Mouse (Mus musculus) c-Kit-positive CD71-positive TER-119-negative erythroid progenitor cells, embryonic 14.5 days (primary cell): Measurements from ENCODE around the gene Nat8f1.
A peak's percentile ranks its signal among the peaks of the same experiment; 100 is the strongest.
"Not testable (repeated sequence)": the region's sequence is repeated elsewhere in the genome, so short reads cannot be mapped to it uniquely, and the experiment has no call there.

ENCODE experiments used
- DNase-seq: peaks from one replicate; pipeline ENCODE4 v3.0.0-alpha.2; 2013; ENCODE audit warnings: low read depth

The Nat8f1 gene

GRCm38 (mm10) chr6:85906911-85907351 lies 8.6 kb downstream of the Nat8f1 start:
- DNase-seq, result not testable (repeated sequence)

GRCm38 (mm10) chr6:85904642-85905061 lies 10.8 kb downstream of the Nat8f1 start, which contains the start of gene Nat8f4:
Nat8f4 (minus strand) TSS chr6:85904884.
- DNase-seq, result peak; percentile 30

DNA sequence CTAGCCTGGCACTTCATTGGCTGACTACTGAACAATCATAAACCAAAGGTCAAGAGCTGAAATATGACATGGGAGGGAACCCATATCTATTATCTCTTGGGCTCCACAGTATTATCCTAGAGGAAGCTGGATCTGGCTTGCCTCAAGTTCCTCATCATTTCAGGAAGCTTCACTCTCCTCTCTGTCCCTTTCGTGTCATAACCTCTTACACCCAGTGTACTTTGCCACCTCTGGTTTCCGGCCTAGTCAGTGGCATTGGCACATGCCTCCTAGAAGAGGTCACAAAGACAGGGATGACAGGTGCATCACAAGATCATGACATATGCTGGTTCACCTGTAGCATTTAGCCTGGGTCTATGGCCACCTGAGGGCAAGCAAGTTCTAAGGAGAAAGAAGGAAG lies 13.2 kb downstream of the Nat8f1 start:
- no peak for DNase-seq

DNA sequence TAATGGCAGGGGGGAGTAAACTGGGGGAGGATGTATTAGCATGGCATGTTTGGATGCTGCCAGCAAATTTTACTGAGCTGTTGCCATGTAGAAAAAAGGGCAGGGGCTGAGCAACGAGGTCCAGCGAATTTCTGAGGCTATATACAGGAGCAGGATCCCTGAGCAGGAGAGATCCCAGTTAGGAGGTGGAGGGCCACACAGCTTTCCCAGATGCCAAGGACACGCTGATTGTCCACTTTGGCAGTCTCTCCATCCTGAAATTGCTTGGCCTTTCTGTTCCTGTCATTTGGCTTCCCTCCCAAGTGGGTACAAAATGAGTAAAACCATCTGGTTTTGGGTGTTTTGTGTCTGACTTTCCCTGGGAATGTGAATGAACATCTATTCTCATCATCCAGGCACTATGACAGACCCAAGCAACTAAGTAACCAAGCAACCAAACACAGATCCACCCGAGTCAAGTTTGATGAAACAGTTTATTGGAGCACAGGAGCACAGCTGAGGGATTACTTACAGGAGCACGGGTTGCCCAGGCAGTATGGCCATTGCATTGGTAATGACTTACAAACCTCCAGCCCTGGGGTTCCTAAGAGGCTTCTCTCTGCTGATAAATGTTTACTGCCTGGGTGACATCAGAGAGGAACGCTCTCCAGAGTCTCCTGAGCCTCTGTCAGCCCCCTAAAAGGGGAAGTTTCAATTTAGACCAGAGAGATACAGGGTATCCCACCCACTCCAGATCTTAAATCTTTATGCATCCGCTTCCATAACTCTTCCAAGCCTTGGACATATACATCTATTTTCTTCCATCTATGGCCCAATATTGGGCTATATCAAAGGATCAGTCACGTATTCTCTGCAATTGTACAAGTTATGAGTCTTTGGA lies 16.7 kb downstream of the Nat8f1 start:
- DNase-seq, result not testable (repeated sequence)

DNA sequence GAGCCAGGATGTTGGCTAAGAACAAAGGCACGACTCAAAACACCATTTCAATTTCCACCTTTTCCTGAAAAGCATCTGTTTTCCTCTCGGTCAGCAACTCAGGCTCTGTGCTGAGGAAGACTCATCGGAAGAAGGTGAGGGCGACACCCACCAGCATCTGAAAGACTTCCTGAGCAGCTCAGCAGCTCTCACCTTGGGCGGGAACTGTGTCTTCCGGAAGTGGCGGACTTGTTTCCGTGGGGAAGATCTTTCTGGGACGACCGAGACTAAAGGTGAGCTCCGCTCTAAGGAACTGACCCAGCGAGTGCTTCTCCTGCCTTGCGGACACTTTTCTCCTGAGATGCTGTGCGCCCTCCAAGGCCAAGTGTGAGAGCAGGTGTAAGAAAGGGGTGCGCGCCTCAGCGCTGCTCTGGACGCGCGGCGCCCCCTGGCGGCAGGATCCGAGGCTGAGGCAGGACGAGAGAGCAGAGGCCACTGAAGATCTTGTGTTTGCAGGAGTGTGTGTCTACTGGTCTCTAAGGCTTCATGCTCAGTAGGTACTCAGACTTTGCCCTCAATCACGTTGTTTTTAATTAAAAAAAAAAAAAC lies 20.3 kb downstream of the Nat8f1 start:
- DNase-seq, result not testable (repeated sequence)

GRCm38 (mm10) chr6:85888961-85889360 lies 26.5 kb downstream of the Nat8f1 start:
- DNase-seq, result no peak

DNA sequence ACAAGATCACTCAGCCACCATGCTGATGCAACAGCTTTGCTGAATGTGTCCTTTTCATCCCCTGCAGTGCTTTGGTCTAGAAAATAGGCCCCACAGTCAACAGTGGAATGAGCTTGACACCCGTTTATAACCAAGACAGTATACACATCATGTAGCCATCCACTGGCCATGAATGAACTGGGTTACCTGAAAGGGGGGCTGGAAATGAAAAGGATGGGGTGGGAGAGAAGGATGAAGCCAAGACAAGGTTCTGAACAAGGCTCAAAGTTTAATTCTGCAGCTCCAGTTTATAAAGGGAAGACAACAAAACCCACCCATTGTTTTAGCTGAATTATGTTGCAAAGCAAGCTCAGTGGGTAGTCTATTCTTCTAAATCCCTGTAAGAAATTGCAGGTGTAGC lies 31.2 kb downstream of the Nat8f1 start:
- no peak for DNase-seq

DNA sequence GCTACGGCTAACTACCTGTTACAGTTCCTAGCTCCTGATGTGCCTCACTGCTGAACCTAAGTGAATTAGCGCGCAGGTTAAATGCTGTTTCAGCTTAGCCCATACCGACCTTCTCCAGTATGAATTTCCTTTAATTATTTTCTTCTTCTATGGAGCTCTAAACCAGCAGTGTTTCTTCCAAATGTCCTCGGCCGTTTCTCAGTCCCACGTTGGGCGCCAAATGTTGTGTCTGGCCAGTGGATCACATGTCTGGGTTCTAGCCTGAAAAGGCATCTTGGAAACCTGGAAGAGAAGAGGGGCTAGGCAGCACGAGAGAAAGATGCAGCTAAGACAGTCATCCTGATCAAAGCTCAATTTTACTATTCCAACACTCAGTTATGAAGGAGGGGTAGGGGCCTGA lies 32.2 kb downstream of the Nat8f1 start:
- not testable (repeated sequence) for DNase-seq

GRCm38 (mm10) chr6:85869006-85869405 lies 46.5 kb downstream of the Nat8f1 start, which contains the start of gene Nat8f2:
Nat8f2 (minus strand) TSS chr6:85869158.
- not testable (repeated sequence) for DNase-seq

GRCm38 (mm10) chr6:85867726-85868690 lies 47.5 kb downstream of the Nat8f1 start:
- DNase-seq, result no peak

DNA sequence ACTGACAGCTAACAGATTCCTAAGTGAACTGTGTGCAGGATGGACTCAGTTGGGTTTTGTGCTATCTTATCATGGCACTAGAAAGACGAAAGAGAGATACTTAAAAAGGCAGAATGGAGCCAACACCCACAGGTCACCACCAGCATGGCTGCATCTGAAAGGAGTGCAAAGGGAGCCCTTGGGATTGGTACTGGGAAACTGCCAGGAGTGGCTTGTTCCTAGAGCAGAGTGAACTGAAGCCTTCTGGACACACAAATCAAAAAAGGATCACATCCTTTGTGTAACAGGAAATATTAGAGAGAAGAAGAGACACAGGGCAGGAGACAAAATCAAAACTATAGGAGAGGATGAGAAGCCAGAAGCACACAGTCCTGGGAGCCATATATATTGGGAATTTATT lies 48.5 kb downstream of the Nat8f1 start:
- not testable (repeated sequence) for DNase-seq

DNA sequence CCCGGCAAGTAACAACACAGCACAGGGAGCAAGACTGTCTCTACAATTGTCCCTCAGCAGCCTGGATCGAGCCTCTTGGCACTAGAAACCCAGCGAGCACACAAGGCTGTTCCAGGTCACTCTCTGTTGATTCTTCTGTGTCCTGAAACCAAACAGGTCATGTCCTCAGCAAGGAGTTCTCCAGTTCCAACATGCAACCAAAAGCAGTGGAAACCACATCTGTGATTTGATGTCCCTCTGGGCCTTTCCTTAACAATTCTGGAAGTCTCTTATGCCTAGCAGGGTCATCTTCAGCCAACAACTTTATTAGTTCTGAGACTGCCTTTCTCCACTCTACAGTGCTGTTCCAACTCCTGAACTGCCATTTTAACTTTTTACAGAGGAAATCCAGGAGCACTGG lies 49.3 kb downstream of the Nat8f1 start:
- not testable (repeated sequence) for DNase-seq

DNA sequence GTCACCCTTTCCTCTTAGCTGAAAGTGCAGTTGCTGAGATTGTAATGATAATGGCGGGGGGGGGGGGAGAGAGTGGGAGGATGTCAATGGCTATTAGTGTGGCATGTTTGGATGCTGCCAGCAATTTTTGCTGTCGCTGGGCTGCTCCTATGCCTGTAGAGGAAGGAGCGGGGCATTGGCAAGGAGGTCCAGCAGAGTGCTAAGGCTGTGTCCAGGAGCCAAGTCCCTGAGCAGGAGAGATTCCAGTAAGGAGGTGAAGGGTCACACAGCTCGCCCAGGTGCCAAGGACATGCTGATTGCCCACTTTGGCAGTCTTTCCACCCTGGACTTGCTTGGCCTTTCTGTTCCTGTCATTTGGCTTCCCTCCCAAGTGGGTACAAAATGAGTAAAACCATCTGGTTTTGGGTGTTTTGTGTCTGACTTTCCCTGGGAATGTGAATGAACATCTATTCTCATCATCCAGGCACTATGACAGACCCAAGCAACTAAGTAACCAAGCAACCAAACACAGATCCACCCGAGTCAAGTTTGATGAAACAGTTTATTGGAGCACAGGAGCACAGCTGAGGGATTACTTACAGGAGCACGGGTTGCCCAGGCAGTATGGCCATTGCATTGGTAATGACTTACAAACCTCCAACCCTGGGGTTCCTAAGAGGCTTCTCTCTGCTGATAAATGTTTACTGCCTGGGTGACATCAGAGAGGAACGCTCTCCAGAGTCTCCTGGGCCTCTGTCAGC lies 50.4 kb downstream of the Nat8f1 start:
- DNase-seq, result not testable (repeated sequence)

- no peak for DNase-seq
Observed at GRCm38 (mm10) chr6:85863840-85864239, 51.6 kb downstream of the Nat8f1 start.

- no peak for DNase-seq
Observed at GRCm38 (mm10) chr6:85863136-85863535, 52.4 kb downstream of the Nat8f1 start.

- DNase-seq, result no peak
Observed at GRCm38 (mm10) chr6:85862565-85862964, 52.9 kb downstream of the Nat8f1 start.

DNA sequence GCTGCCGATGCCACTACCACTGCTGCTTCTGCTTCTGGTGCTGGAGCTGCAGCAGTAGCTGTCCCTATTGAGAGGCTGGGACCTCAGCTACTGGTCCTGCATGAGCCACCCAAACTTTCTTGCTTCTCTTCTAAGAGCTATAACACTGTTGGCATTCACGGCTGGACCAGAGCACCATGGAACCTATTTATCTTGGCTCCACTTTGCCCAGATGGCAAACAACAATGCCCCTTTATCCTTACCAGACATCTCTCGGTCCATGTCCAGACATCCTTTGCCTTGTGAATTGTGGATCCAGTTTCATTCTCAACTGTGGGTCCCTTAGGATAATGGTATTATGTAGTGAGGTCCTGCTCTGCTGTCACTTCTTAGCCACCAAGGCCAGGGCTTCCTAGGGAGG lies 54.2 kb downstream of the Nat8f1 start:
- no peak for DNase-seq
